Mouse (Mus musculus): ENCODE data around the gene Il21. TPM values are rescaled to one million over a fixed set of nuclear protein-coding genes. Genes with fewer than 3 reads are reported as not detected.

The Il21 gene
- polyA plus RNA-seq, 1 experiment from 2014 or later = not detected

GRCm38 (mm10) chr3:37182415-37183269 lies 49.8 kb downstream of the Il21 start:
- no peak overlapping the region for H3K4me2 ChIP-seq (replicated peaks)
- H3K4me3 ChIP-seq (replicated peaks) = no peak overlapping the region
- H3K36me3 ChIP-seq = no peaks in the 10 kb centered on the region
- no peaks in the 10 kb centered on the region for H3K27me3 ChIP-seq (replicated peaks)
- 0 out of 2 replicates have a peak, but pooled peaks cover 3% of the 10 kb centered on the region for H3K4me1 ChIP-seq (replicated peaks)
- H3K9ac ChIP-seq = no peak overlapping the region
- no peak for ATAC-seq
- H3K27ac ChIP-seq = no peak overlapping the region
- no peaks in the 10 kb centered on the region for H3K9me3 ChIP-seq
- WGBS = 48% methylated on average over 16 of the region's 16 CpGs

- Histone ChIP-seq H3K27ac (no peak overlapping the region), H3K4me3 (replicated peaks) (no peak overlapping the region), H3K9me3 (no peaks in the 10 kb centered on the region), H3K4me2 (replicated peaks) (no peak overlapping the region), H3K4me1 (replicated peaks) (0 out of 2 replicates have a peak, but pooled peaks cover 3% of the 10 kb centered on the region), H3K36me3 (no peaks in the 10 kb centered on the region), H3K27me3 (replicated peaks) (no peaks in the 10 kb centered on the region), H3K9ac (no peak overlapping the region)
- no peak for ATAC-seq
- WGBS = 36% methylated on average over 2 of the region's 2 CpGs
Observed at GRCm38 (mm10) chr3:37181041-37181440, 51.4 kb downstream of the Il21 start.

DNA sequence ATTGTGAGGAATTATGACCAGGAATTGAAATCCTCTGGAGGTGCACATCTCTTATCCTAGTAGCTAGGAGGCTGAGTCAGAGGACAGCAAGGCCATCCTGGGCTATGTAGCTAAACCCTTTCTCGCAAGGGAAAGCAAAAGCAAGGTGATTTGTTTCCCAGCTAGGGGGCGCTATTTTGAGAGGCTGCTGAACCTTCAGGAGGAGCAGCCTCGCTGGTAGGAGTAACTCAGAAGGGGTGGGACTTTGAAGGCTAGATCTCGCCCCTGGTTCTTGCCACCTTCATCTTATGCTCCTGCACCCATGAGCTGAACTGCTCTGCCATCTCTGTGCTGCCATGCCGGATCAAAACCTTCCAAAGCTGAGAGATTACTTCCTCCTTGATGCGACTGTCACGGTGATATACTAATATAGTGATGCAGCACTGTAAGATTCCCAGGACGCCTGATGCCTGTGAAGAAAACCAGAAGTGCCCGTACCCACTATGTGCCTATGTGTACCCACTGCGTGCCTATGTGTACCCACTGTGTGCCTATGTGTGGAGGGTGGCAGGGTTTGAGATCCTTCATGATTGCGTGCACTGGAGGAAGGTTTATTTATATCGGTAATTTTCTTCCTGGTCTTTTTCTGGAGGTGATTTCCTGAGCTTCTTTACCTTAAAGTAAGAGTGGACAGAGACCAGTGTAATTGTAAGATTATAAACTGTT lies 52.2 kb downstream of the Il21 start:
- H3K4me3 ChIP-seq (replicated peaks) = no peak overlapping the region
- 77% methylated on average over 12 of the region's 12 CpGs for WGBS
- no peak for ATAC-seq
- H3K4me2 ChIP-seq (replicated peaks) = no peak overlapping the region
- H3K27me3 ChIP-seq (replicated peaks) = no peaks in the 10 kb centered on the region
- H3K4me1 ChIP-seq (replicated peaks) = 0 out of 2 replicates have a peak, but pooled peaks cover 3% of the 10 kb centered on the region
- H3K9ac ChIP-seq = no peak overlapping the region
- H3K36me3 ChIP-seq = no peaks in the 10 kb centered on the region
- H3K9me3 ChIP-seq = no peaks in the 10 kb centered on the region
- no peak overlapping the region for H3K27ac ChIP-seq

DNA sequence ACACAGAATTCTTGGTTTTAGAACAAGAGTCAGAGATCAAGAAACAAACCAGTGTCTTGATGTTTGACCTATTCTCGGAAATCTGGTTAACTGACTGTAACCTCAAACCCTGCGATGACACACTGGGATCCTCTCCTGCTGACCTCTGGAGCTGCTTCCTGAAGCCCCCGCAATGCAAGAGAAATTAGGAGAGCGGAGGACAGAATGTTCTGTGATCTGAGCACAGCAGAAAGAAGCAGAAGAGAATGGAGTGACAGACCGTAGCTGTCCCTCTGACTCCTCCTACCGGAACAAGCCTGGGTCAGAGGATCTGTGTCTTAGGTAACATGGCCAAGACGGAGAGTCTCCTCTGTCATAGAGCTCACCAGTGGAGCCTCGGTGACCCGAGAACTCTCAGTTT lies 53.0 kb downstream of the Il21 start:
- Histone ChIP-seq H3K4me1 (replicated peaks) (0 out of 2 replicates have a peak, but pooled peaks cover 3% of the 10 kb centered on the region), H3K4me3 (replicated peaks) (no peak overlapping the region), H3K9ac (no peak overlapping the region), H3K27me3 (replicated peaks) (no peaks in the 10 kb centered on the region), H3K4me2 (replicated peaks) (no peak overlapping the region), H3K36me3 (no peaks in the 10 kb centered on the region), H3K27ac (no peak overlapping the region), H3K9me3 (no peaks in the 10 kb centered on the region)
- WGBS = 89% methylated on average over 9 of the region's 9 CpGs
- ATAC-seq = no peak

DNA sequence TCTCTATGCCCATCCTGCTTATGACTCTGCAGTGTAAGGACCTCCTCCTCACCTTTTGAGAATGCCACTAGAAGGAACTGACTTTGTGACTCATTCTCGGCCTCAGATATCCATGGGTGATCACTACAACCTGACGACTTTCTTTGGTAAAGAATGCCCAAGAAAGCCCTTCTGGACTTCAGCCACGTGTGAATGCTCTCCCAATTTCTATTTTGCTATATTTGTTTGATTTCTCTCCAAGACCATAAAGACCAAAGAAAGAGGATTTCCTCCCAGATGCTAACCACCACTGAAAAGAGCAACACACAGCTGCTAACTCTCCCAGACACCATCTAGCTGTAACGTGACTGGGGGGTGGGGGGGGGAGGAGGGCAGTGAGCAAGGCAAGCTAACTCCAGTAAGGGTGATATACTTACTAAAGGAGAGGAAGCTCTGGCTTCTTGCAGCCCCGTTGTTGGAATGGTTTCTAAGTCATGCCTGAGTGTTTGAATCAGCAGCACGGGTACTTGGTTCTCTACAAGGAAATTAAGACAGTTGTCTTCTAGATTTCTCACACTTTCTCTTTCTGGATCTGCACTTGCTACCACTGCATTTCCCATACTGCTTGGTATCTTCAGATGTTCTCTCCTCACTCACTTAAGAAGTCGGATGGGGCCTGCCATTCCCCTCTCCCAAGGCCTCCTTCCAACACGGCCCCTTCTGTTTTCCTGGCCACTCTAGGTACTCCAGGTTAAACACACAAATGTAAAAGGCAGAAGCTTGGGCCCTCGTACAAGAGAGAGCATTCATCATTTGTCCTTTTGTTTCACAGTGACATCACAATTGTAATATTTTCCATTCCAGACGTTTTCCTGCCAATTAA lies 57.5 kb downstream of the Il21 start:
- H3K9me3 ChIP-seq = no peaks in the 10 kb centered on the region
- H3K9ac ChIP-seq = no peak overlapping the region
- no peaks in the 10 kb centered on the region for H3K36me3 ChIP-seq
- WGBS = 59% methylated on average over 10 of the region's 10 CpGs
- no peaks in the 10 kb centered on the region for H3K27me3 ChIP-seq (replicated peaks)
- no peak for ATAC-seq
- H3K4me3 ChIP-seq (replicated peaks) = no peak overlapping the region
- no peak overlapping the region for H3K4me2 ChIP-seq (replicated peaks)
- H3K27ac ChIP-seq = no peak overlapping the region
- no peaks in the 10 kb centered on the region for H3K4me1 ChIP-seq (replicated peaks)

- Histone ChIP-seq H3K4me2 (replicated peaks) (no peak overlapping the region), H3K27ac (no peak overlapping the region), H3K4me1 (replicated peaks) (no peaks in the 10 kb centered on the region), H3K9me3 (no peaks in the 10 kb centered on the region), H3K27me3 (replicated peaks) (no peaks in the 10 kb centered on the region), H3K4me3 (replicated peaks) (no peak overlapping the region), H3K9ac (no peak overlapping the region), H3K36me3 (no peaks in the 10 kb centered on the region)
- ATAC-seq = no peak
- 85% methylated on average over 8 of the region's 8 CpGs for WGBS
Observed at GRCm38 (mm10) chr3:37173285-37173684, 59.2 kb downstream of the Il21 start.

Other genes starting within 250 kb of the Il21 start
- gene Adad1, start 169.1 kb downstream of the Il21 start, polyA plus RNA-seq (2015; fragmentation: Nextera tagmentation; extraction: Ambion mirVana) = 0.14 and 0.44 TPM in 2 replicates
- 0.39 TPM in 1 of 2 replicates, not detected in the other for gene Il2, start 106.7 kb downstream of the Il21 start, polyA plus RNA-seq (2015; fragmentation: Nextera tagmentation; extraction: Ambion mirVana)
- 5.1 and 5.3 TPM in 2 replicates for gene Bbs12, start 79.9 kb upstream of the Il21 start, polyA plus RNA-seq (2015; fragmentation: Nextera tagmentation; extraction: Ambion mirVana)
- 2.3 and 2.6 TPM in 2 replicates for gene Cetn4, start 80.1 kb upstream of the Il21 start, polyA plus RNA-seq (2015; fragmentation: Nextera tagmentation; extraction: Ambion mirVana)
- 1.7 and 2.5 TPM in 2 replicates for gene Fgf2, start 115.7 kb upstream of the Il21 start, polyA plus RNA-seq (2015; fragmentation: Nextera tagmentation; extraction: Ambion mirVana)
- gene Spata5, start 187.3 kb upstream of the Il21 start, polyA plus RNA-seq (2015; fragmentation: Nextera tagmentation; extraction: Ambion mirVana) = 31.1 and 34.5 TPM in 2 replicates
- gene Nudt6, start 187.6 kb upstream of the Il21 start, polyA plus RNA-seq (2015; fragmentation: Nextera tagmentation; extraction: Ambion mirVana) = 8.1 and 8.5 TPM in 2 replicates